Mouse (Mus musculus) myocyte (in vitro differentiated cells): ENCODE measurements at regions not wholly inside any gene's neighbourhood (a gene's known extent, or its start where the extent isn't known, plus 50 kb on each side); places are given as distances from the start of the nearest gene placed in this dataset.

Source experiments
- E2F4 ChIP-seq: IDR thresholded peaks from one replicate; pipeline ENCODE4 v1.6.1; 2011; ENCODE audit warnings: mild to moderate bottlenecking, control low read depth, moderate library complexity; ENCODE audit not compliant: insufficient read depth
- MAX ChIP-seq: IDR thresholded peaks from one replicate; pipeline ENCODE4 v1.6.1; 2011; ENCODE audit warnings: low read depth, mild to moderate bottlenecking, control low read depth
- POLR2A ChIP-seq: IDR thresholded peaks from one replicate; pipeline ENCODE4 v1.6.1; 2011; ENCODE audit warnings: low read depth, mild to moderate bottlenecking, control low read depth, moderate library complexity; ENCODE audit not compliant: insufficient read length
- POLR2AphosphoS2 ChIP-seq: IDR thresholded peaks from one replicate; pipeline ENCODE4 v1.6.1; 2011; ENCODE audit warnings: low read depth, control low read depth; ENCODE audit not compliant: insufficient read length
- TCF12 ChIP-seq: IDR thresholded peaks from one replicate; pipeline ENCODE4 v1.6.1; 2011; ENCODE audit warnings: mild to moderate bottlenecking, control low read depth; ENCODE audit not compliant: poor library complexity, insufficient read depth, severe bottlenecking
- USF1 ChIP-seq: IDR thresholded peaks from one replicate; pipeline ENCODE4 v1.6.1; 2011; ENCODE audit warnings: low read depth, mild to moderate bottlenecking, control low read depth, moderate library complexity

DNA sequence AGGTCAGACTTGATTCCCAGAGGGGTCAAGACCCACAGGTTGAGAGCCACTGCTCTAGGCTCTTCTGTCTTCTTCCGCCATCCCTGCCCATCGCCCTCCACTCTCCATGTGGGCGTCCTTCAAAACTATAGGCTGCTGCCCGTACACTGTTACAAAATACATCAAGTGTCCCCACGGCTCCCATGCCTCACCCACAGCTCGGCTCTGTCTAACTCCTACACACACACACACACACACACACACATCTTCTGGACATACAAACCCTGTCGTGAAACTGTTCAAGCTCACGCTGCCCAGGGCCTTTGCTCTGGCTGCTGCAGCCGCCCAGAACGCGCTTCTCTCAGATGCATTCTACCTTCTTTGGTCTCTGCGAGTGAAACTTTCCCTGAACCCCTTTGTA is 67.1 kb upstream of the Tmem189 start:
- TF ChIP-seq POLR2A (no peak), E2F4 (no peak), USF1 (no peak), POLR2AphosphoS2 (no peak), MAX (no peak), TCF12 (no peak)
